Mouse (Mus musculus): ENCODE data around the gene Ndc1. TPM values are rescaled to one million over a fixed set of nuclear protein-coding genes. Genes with fewer than 3 reads are reported as not detected.
A peak's percentile ranks its signal among the peaks of the same experiment; 100 is the strongest.

The Ndc1 gene
- polyA plus RNA-seq, 1 experiment from 2014 or later, result 25.0 TPM

DNA sequence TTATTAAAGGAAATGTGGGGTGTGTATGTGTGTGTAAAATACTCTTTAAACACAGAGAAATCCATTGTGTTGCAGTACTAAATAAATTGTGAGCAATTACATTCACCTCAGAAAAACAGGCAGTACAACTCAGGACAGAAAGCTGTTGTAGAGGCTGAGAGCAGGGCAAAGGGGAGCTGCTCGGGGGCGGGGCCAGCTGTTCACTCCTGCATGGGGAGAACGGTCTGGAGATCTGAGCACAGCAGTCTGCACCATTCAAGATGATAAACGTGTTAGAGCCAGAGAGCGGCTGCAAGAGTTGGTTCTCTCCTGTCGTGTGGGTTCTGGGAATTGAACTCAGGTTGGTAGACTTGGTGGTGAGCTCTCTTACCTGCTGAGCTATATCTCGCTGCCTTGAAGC is 13.3 kb downstream of the Ndc1 start:
- H3K4me2 ChIP-seq (ENCODE audit: low read length), result no peak overlapping the region
- no peak for ATAC-seq
- no peaks in the 10 kb centered on the region for H3K27me3 ChIP-seq (replicated peaks; ENCODE audit: control insufficient read depth, insufficient read depth, low read length)
- no peak for DNase-seq (ENCODE audit: low spot score)
- WGBS, result 87% methylated on average over 7 of the region's 7 CpGs
- no peaks in the 10 kb centered on the region for H3K4me1 ChIP-seq (ENCODE audit: control insufficient read depth, insufficient read depth, low read length)
- H3K4me3 ChIP-seq (ENCODE audit: low read depth, low read length), result no peak overlapping the region
- H3K9ac ChIP-seq (ENCODE audit: low read length), result no peak overlapping the region
- peaks cover 66% of the 10 kb centered on the region for H3K36me3 ChIP-seq (ENCODE audit: control insufficient read depth, insufficient read depth, low read length)
- no peak overlapping the region for H3K27ac ChIP-seq (ENCODE audit: low read depth, low read length)
- H3K9me3 ChIP-seq (replicated peaks; ENCODE audit: control insufficient read depth, low read length), result no peaks in the 10 kb centered on the region

DNA sequence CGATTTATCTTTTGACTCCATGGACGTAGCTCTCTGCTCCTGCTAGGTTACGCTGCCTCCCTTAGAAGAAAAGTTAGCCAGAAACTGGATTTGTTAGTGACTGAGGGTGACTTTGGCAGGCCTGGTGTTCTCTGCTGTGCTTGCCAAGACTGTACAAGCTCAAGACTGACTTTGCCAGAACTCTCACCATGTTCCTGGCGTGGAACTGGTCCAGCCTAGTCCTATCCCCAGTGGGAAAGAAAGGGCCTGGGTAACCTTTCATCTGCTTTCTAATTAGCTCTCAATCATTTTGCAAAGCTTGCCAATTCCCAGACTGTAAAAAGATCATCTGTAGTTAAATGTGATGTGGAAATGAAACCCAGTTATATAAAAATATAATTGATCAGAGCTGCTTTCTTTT is 19.5 kb downstream of the Ndc1 start:
- Histone ChIP-seq H3K4me1 (ENCODE audit: control insufficient read depth, insufficient read depth, low read length) (no peaks in the 10 kb centered on the region), H3K4me3 (ENCODE audit: low read depth, low read length) (no peak overlapping the region), H3K9me3 (replicated peaks; ENCODE audit: control insufficient read depth, low read length) (no peaks in the 10 kb centered on the region), H3K4me2 (ENCODE audit: low read length) (no peak overlapping the region), H3K27ac (ENCODE audit: low read depth, low read length) (no peak overlapping the region), H3K9ac (ENCODE audit: low read length) (no peak overlapping the region), H3K36me3 (ENCODE audit: control insufficient read depth, insufficient read depth, low read length) (peaks cover 81% of the 10 kb centered on the region), H3K27me3 (replicated peaks; ENCODE audit: control insufficient read depth, insufficient read depth, low read length) (no peaks in the 10 kb centered on the region)
- no peak for ATAC-seq
- DNase-seq (ENCODE audit: low spot score), result peak; percentile 70
- 77% methylated on average over 4 of the region's 4 CpGs for WGBS

DNA sequence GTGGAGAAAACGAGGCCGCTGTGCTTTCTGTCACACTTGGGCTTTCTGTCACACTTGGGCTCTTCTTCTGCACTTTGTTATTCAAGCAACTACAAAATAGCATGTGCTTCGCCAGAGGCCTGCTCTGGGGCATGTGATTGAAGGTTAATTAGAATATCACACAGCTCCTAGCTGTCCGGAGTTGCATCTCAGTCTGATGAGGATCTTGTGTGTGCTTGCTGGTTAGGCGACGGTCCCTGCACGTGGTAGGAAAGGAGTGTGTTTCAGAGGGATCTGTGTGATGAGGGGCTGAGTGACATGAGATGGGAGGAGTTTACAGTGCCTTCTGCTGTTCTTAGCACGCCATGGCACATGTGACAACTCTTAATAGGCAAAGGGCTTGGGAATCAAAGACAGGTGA is 19.9 kb downstream of the Ndc1 start:
- no peak overlapping the region for H3K27ac ChIP-seq (ENCODE audit: low read depth, low read length)
- H3K9me3 ChIP-seq (replicated peaks; ENCODE audit: control insufficient read depth, low read length), result no peaks in the 10 kb centered on the region
- no peak overlapping the region for H3K4me3 ChIP-seq (ENCODE audit: low read depth, low read length)
- H3K36me3 ChIP-seq (ENCODE audit: control insufficient read depth, insufficient read depth, low read length), result peaks cover 83% of the 10 kb centered on the region
- H3K27me3 ChIP-seq (replicated peaks; ENCODE audit: control insufficient read depth, insufficient read depth, low read length), result no peaks in the 10 kb centered on the region
- ATAC-seq, result no peak; the same call in 1 of the 2 replicates
- no peaks in the 10 kb centered on the region for H3K4me1 ChIP-seq (ENCODE audit: control insufficient read depth, insufficient read depth, low read length)
- DNase-seq (ENCODE audit: low spot score), result peak; percentile 37
- H3K9ac ChIP-seq (ENCODE audit: low read length), result no peak overlapping the region
- no peak overlapping the region for H3K4me2 ChIP-seq (ENCODE audit: low read length)
- 70% methylated on average over 8 of the region's 8 CpGs for WGBS

DNA sequence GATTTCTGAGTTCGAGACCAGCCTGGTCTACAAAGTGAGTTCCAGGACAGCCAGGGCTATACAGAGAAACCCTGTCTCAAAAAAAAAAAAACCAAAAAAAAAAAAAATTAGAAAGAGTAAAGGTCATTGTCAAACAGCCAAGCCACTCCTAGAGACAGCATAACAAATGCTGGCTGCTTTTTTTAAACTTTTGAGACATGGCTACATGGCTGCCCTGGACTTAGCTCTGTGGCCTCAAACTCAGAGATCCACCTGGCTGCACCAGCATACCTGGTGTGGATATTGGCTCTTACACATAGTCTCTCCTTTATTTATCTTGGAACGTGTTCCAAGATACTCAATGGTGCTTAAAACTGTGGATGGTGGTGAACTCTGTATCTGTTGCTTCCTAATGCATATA is 20.7 kb downstream of the Ndc1 start:
- no peak overlapping the region for H3K27ac ChIP-seq (ENCODE audit: low read depth, low read length)
- H3K27me3 ChIP-seq (replicated peaks; ENCODE audit: control insufficient read depth, insufficient read depth, low read length), result no peaks in the 10 kb centered on the region
- H3K4me2 ChIP-seq (ENCODE audit: low read length), result no peak overlapping the region
- ATAC-seq, result no peak
- H3K36me3 ChIP-seq (ENCODE audit: control insufficient read depth, insufficient read depth, low read length), result peaks cover 83% of the 10 kb centered on the region
- H3K4me3 ChIP-seq (ENCODE audit: low read depth, low read length), result no peak overlapping the region
- no peaks in the 10 kb centered on the region for H3K4me1 ChIP-seq (ENCODE audit: control insufficient read depth, insufficient read depth, low read length)
- no peak overlapping the region for H3K9ac ChIP-seq (ENCODE audit: low read length)
- no peaks in the 10 kb centered on the region for H3K9me3 ChIP-seq (replicated peaks; ENCODE audit: control insufficient read depth, low read length)
- DNase-seq (ENCODE audit: low spot score), result no peak
- 95% methylated on average over 2 of the region's 2 CpGs for WGBS

DNA sequence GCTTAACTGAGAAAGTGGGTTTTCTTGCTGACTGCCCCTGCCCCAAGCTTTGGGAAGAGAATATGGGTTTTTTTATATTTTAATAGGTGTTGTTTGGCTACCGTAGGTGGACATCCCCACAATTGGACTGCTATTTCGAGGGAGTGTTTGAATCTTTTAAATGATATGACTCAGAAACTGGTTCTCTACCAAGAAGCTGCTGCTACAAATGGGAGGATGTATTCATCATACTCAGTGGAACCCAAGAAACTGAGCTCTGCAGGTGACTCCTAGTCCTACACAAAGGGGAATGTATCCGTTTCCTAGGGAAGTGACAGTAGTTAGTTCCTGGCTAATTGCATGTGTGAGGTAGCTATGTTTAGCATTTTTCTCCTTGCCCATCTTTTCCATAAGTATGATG is 21.8 kb downstream of the Ndc1 start:
- Histone ChIP-seq H3K9me3 (replicated peaks; ENCODE audit: control insufficient read depth, low read length) (no peaks in the 10 kb centered on the region), H3K27me3 (replicated peaks; ENCODE audit: control insufficient read depth, insufficient read depth, low read length) (no peaks in the 10 kb centered on the region), H3K36me3 (ENCODE audit: control insufficient read depth, insufficient read depth, low read length) (peaks cover 86% of the 10 kb centered on the region), H3K4me1 (ENCODE audit: control insufficient read depth, insufficient read depth, low read length) (no peaks in the 10 kb centered on the region), H3K27ac (ENCODE audit: low read depth, low read length) (no peak overlapping the region), H3K4me2 (ENCODE audit: low read length) (no peak overlapping the region), H3K4me3 (ENCODE audit: low read depth, low read length) (no peak overlapping the region), H3K9ac (ENCODE audit: low read length) (no peak overlapping the region)
- no peak for ATAC-seq
- WGBS, result 93% methylated on average over 3 of the region's 3 CpGs
- DNase-seq (ENCODE audit: low spot score), result no peak

DNA sequence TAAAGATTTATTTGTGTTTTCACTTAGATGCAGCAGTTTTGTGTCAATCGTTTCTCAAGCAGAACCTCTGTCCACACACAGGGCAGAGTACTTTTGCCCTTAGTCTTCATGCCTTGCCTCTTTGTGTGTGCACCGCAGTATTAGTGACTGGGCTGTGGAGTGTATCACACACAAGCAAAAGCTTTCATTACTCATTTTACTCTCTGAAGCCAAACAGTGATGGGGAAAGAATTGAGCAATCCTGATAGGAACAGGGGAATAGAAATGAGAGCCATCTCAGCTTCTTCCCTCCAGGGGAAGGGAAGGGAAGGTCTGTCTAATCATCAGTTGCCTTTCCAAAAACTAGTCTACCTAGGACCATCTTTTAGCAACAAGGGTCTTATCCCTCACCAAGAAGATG is 26.2 kb downstream of the Ndc1 start:
- peaks cover 75% of the 10 kb centered on the region for H3K36me3 ChIP-seq (ENCODE audit: control insufficient read depth, insufficient read depth, low read length)

DNA sequence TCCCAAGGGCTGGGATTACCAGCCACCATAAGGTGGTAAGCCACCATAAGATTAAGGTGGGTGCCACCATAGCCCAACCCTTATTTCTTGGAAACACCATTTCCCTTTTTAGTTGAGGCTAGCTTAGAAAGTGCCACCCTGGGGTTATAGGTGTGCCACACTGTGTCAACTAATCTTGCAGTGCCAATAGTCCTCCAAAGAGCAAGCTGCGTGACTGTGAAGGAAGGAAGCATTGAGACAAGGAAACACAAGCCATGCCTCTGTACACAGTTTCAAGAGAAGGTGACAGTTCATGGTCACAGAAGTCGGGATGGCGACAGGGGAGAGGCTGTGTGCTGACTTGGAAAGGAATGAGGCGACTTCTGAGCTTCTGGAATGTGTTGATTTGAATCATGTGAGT is 52.6 kb downstream of the Ndc1 start:
- Histone ChIP-seq H3K4me3 (ENCODE audit: low read depth, low read length) (no peak overlapping the region), H3K9me3 (replicated peaks; ENCODE audit: control insufficient read depth, low read length) (no peaks in the 10 kb centered on the region), H3K9ac (ENCODE audit: low read length) (no peak overlapping the region), H3K4me1 (ENCODE audit: control insufficient read depth, insufficient read depth, low read length) (peaks cover 5% of the 10 kb centered on the region; the same call in 1 of the 2 replicates), H3K36me3 (ENCODE audit: control insufficient read depth, insufficient read depth, low read length) (peaks cover 3% of the 10 kb centered on the region; the same call in 1 of the 2 replicates), H3K4me2 (ENCODE audit: low read length) (no peak overlapping the region), H3K27ac (ENCODE audit: low read depth, low read length) (no peak overlapping the region), H3K27me3 (replicated peaks; ENCODE audit: control insufficient read depth, insufficient read depth, low read length) (no peaks in the 10 kb centered on the region)
- WGBS, result 90% methylated on average over 4 of the region's 4 CpGs
- DNase-seq (ENCODE audit: low spot score) (no peak), ATAC-seq (no peak)

More for the DNA sequence above, 26.2 kb downstream of the Ndc1 start:
- Histone ChIP-seq H3K27me3 (replicated peaks; ENCODE audit: control insufficient read depth, insufficient read depth, low read length) (no peaks in the 10 kb centered on the region), H3K9me3 (replicated peaks; ENCODE audit: control insufficient read depth, low read length) (no peaks in the 10 kb centered on the region), H3K27ac (ENCODE audit: low read depth, low read length) (no peak overlapping the region), H3K9ac (ENCODE audit: low read length) (no peak overlapping the region), H3K4me2 (ENCODE audit: low read length) (no peak overlapping the region), H3K4me1 (ENCODE audit: control insufficient read depth, insufficient read depth, low read length) (no peaks in the 10 kb centered on the region), H3K4me3 (ENCODE audit: low read depth, low read length) (no peak overlapping the region)
- WGBS, result 95% methylated on average over 2 of the region's 2 CpGs
- DNase-seq (ENCODE audit: low spot score), result no peak
- ATAC-seq, result no peak

DNA sequence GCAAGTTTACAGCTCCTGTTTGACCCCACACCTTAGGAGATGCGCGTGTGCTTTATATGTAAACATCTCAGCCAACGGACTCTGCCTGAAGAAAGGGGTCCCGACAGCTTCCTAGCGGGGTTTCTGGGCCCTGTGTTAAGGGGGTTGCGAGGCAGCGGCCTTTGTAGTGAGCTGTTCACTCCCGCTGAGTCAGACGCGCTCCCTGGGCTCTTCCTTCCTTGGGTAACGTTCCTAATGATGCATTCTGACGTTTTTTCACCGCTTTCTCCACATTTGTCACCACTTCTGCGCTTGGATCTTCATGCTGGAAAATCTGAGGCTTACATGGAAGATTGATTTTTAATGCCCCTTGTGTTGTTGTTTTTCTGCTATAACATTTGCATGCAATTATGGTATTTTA is 54.1 kb downstream of the Ndc1 start:
- H3K4me1 ChIP-seq (ENCODE audit: control insufficient read depth, insufficient read depth, low read length), result peaks cover 5% of the 10 kb centered on the region; the same call in 1 of the 2 replicates
- no peaks in the 10 kb centered on the region for H3K27me3 ChIP-seq (replicated peaks; ENCODE audit: control insufficient read depth, insufficient read depth, low read length)
- H3K4me2 ChIP-seq (ENCODE audit: low read length), result peak overlapping the region; percentile 29; the same call in 1 of the 2 replicates
- peak; percentile 29 for DNase-seq (ENCODE audit: low spot score)
- no peak overlapping the region for H3K27ac ChIP-seq (ENCODE audit: low read depth, low read length)
- no peak overlapping the region for H3K4me3 ChIP-seq (ENCODE audit: low read depth, low read length)
- peaks cover 3% of the 10 kb centered on the region; the same call in 1 of the 2 replicates for H3K36me3 ChIP-seq (ENCODE audit: control insufficient read depth, insufficient read depth, low read length)
- ATAC-seq, result no peak
- H3K9me3 ChIP-seq (replicated peaks; ENCODE audit: control insufficient read depth, low read length), result no peaks in the 10 kb centered on the region
- H3K9ac ChIP-seq (ENCODE audit: low read length), result peak overlapping the region; percentile 17; the same call in 1 of the 2 replicates
- WGBS, result 1% methylated on average over 14 of the region's 14 CpGs

DNA sequence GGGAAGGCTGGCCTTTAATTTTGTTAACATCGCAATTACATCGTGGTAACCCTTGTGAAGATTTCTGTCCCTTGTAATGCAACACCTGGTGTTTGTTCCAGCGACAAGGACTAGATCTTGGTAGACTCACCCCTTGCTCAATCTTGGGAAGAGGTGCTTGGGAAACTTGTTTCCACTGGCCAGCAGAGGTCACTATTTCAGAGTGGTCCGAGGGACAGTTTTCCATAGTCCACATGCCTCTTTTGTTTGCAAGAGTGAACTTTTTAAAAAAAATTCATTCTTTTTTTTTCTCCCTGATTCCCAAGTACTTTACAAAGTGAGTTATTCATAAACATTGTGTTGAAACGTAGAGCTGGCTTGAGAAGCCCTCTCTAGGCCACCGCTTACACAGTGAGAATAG is 54.6 kb downstream of the Ndc1 start:
- Histone ChIP-seq H3K27ac (ENCODE audit: low read depth, low read length) (no peak overlapping the region), H3K9me3 (replicated peaks; ENCODE audit: control insufficient read depth, low read length) (no peaks in the 10 kb centered on the region), H3K4me3 (ENCODE audit: low read depth, low read length) (no peak overlapping the region), H3K27me3 (replicated peaks; ENCODE audit: control insufficient read depth, insufficient read depth, low read length) (no peaks in the 10 kb centered on the region), H3K4me1 (ENCODE audit: control insufficient read depth, insufficient read depth, low read length) (peaks cover 5% of the 10 kb centered on the region; the same call in 1 of the 2 replicates), H3K9ac (ENCODE audit: low read length) (no peak overlapping the region), H3K4me2 (ENCODE audit: low read length) (no peak overlapping the region), H3K36me3 (ENCODE audit: control insufficient read depth, insufficient read depth, low read length) (peaks cover 3% of the 10 kb centered on the region; the same call in 1 of the 2 replicates)
- ATAC-seq (peak; percentile 34; the same call in 1 of the 2 replicates), DNase-seq (ENCODE audit: low spot score) (peak; percentile 74)
- WGBS, result 21% methylated on average over 6 of the region's 6 CpGs
